Mouse (Mus musculus): Measurements from ENCODE around the gene Gm4498. TPM values are rescaled to one million over a fixed set of nuclear protein-coding genes. Genes with fewer than 3 reads are reported as not detected.

Gm4498 gene
- not detected for total RNA-seq (2023)

GRCm38 (mm10) chr7:20233728-20234127 lies at the start of gene Gm4498:
Gm4498 (minus strand) TSS chr7:20233828.

DNA sequence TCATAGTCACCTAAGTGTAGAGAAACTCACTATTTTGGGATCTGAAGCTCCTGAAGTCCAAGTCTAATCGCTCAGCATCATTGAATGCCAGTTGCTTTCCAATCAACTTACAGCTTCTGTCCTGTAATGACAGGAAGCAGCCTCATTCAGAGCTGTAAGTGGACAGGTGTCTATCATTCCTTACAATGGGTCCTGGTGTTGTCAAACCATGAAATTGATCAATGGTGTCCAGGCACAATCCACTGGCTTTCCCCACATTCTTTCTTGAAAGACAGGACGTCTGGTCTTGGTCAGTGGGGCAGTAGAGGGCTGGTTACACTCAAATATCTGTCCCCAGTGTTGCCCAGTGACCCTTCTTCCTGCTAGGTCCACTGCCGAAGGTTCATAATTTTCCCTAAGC lies 29.1 kb upstream of the Gm4498 start, which contains the start of gene Gm5890:
Gm5890 (minus strand) TSS at position 101 of the 400 bp plus-strand sequence.

GRCm38 (mm10) chr7:20205507-20205906 lies 28.1 kb downstream of the Gm4498 start, which contains the start of gene Gm6164:
Gm6164 (minus strand) TSS chr7:20205607.

DNA sequence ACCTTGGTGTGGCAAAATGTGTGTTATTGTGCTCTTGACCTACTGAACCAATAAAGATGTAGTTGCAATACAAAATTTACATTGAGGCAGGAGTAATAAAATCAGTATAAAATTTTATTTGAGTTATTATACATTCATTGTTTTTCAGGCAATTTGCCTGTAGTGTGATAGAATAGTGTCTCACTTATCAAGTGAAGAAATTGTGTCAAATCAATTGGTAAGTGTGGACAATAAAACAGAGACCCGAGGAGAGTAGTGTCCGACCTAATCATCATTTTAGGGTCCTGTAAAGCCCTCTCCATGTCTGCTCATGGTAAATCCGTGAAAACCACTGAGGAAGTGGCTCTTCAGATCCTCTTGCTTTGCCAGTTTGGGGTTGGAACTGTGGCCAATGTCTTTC lies 40.2 kb downstream of the Gm4498 start, which contains the start of gene Vmn1r95:
Vmn1r95 (plus strand) TSS at position 301 of the 400 bp plus-strand sequence.

Other genes with a start within 250 kb of the Gm4498 start
- gene Nlrp9b, start 242.4 kb downstream of the Gm4498 start, total RNA-seq (2023) = not detected
- not detected for gene Vmn1r91, start 134.1 kb downstream of the Gm4498 start, total RNA-seq (2023)
- gene Gm16442, start 111.2 kb downstream of the Gm4498 start, total RNA-seq (2023) = not detected
- not detected for gene Vmn1r93, start 94.7 kb downstream of the Gm4498 start, total RNA-seq (2023)
- gene Vmn1r94, start 65.5 kb downstream of the Gm4498 start, total RNA-seq (2023) = not detected
- not detected for gene Vmn1r95, start 40.1 kb downstream of the Gm4498 start, total RNA-seq (2023)
- not detected for gene Gm6164, start 28.2 kb downstream of the Gm4498 start, total RNA-seq (2023)
- gene Gm5890, start 29.0 kb upstream of the Gm4498 start, total RNA-seq (2023) = not detected
- gene Gm4133, start 100.2 kb upstream of the Gm4498 start, total RNA-seq (2023) = not detected
- gene Gm5728, start 141.6 kb upstream of the Gm4498 start, total RNA-seq (2023) = not detected
- gene Vmn1r100, start 184.1 kb upstream of the Gm4498 start, total RNA-seq (2023) = not detected
- gene Vmn1r101, start 208.8 kb upstream of the Gm4498 start, total RNA-seq (2023) = not detected
- not detected for gene Gm10670, start 241.1 kb upstream of the Gm4498 start, total RNA-seq (2023)

All from CD4-positive naive resting alpha-beta T cell, adult 76 days (primary cell).